Mouse (Mus musculus): Measurements from ENCODE around the gene Upf3a. TPM values are rescaled to one million over a fixed set of nuclear protein-coding genes. Genes with fewer than 3 reads are reported as not detected.

Upf3a gene
- polyA plus RNA-seq, 1 experiment from 2014 or later, result 33.7 TPM

- H3K4me2 ChIP-seq (ENCODE audit: low read length), result peak overlapping the region; percentile 59
- H3K4me1 ChIP-seq (ENCODE audit: control insufficient read depth, insufficient read depth, low read length), result peaks cover 13% of the 10 kb centered on the region
- H3K36me3 ChIP-seq (ENCODE audit: control insufficient read depth, insufficient read depth, low read length), result peaks cover 25% of the 10 kb centered on the region
- no peaks in the 10 kb centered on the region for H3K9me3 ChIP-seq (replicated peaks; ENCODE audit: control insufficient read depth, low read length)
- peak overlapping the region; percentile 93 for H3K9ac ChIP-seq (ENCODE audit: low read length)
- under 1% methylated on average over 38 of the region's 38 CpGs for WGBS
- ATAC-seq (peak; percentile 68), DNase-seq (ENCODE audit: low spot score) (peak; percentile 53)
- H3K27me3 ChIP-seq (replicated peaks; ENCODE audit: control insufficient read depth, insufficient read depth, low read length), result no peaks in the 10 kb centered on the region
- H3K27ac ChIP-seq (ENCODE audit: low read depth, low read length), result peak overlapping the region; percentile 60; the same call in 1 of the 2 replicates
- H3K4me3 ChIP-seq (ENCODE audit: low read depth, low read length), result peak overlapping the region; percentile 100
These were observed 27.3 kb upstream of the Upf3a start for GRCm38 (mm10) chr8:13757805-13758727.

GRCm38 (mm10) chr8:13769206-13769605, 16.2 kb upstream of the Upf3a start:
- H3K27ac ChIP-seq (ENCODE audit: low read depth, low read length), result no peak overlapping the region
- 86% methylated on average over 11 of the region's 11 CpGs for WGBS
- no peak overlapping the region for H3K9ac ChIP-seq (ENCODE audit: low read length)
- no peak overlapping the region for H3K4me2 ChIP-seq (ENCODE audit: low read length)
- H3K9me3 ChIP-seq (replicated peaks; ENCODE audit: control insufficient read depth, low read length), result no peaks in the 10 kb centered on the region
- DNase-seq (ENCODE audit: low spot score) (no peak), ATAC-seq (no peak)
- no peaks in the 10 kb centered on the region for H3K4me1 ChIP-seq (ENCODE audit: control insufficient read depth, insufficient read depth, low read length)
- H3K36me3 ChIP-seq (ENCODE audit: control insufficient read depth, insufficient read depth, low read length), result peaks cover 92% of the 10 kb centered on the region
- H3K4me3 ChIP-seq (ENCODE audit: low read depth, low read length), result no peak overlapping the region
- no peaks in the 10 kb centered on the region for H3K27me3 ChIP-seq (replicated peaks; ENCODE audit: control insufficient read depth, insufficient read depth, low read length)

- peaks cover 64% of the 10 kb centered on the region for H3K36me3 ChIP-seq (ENCODE audit: control insufficient read depth, insufficient read depth, low read length)
- ATAC-seq (no peak), DNase-seq (ENCODE audit: low spot score) (no peak)
- WGBS, result 83% methylated on average over 3 of the region's 3 CpGs
- no peaks in the 10 kb centered on the region for H3K9me3 ChIP-seq (replicated peaks; ENCODE audit: control insufficient read depth, low read length)
- H3K4me3 ChIP-seq (ENCODE audit: low read depth, low read length), result no peak overlapping the region
- H3K4me1 ChIP-seq (ENCODE audit: control insufficient read depth, insufficient read depth, low read length), result peaks cover 7% of the 10 kb centered on the region; the same call in 1 of the 2 replicates
- no peak overlapping the region for H3K4me2 ChIP-seq (ENCODE audit: low read length)
- H3K9ac ChIP-seq (ENCODE audit: low read length), result no peak overlapping the region
- H3K27ac ChIP-seq (ENCODE audit: low read depth, low read length), result no peak overlapping the region
- H3K27me3 ChIP-seq (replicated peaks; ENCODE audit: control insufficient read depth, insufficient read depth, low read length), result no peaks in the 10 kb centered on the region
These were observed 4.9 kb upstream of the Upf3a start for GRCm38 (mm10) chr8:13780536-13780935.

GRCm38 (mm10) chr8:13785764-13786299, 417 bp downstream of the Upf3a start:
- Histone ChIP-seq H3K27me3 (replicated peaks; ENCODE audit: control insufficient read depth, insufficient read depth, low read length) (no peaks in the 10 kb centered on the region), H3K4me3 (ENCODE audit: low read depth, low read length) (peak overlapping the region; percentile 64), H3K36me3 (ENCODE audit: control insufficient read depth, insufficient read depth, low read length) (peaks cover 37% of the 10 kb centered on the region), H3K4me2 (ENCODE audit: low read length) (peak overlapping the region; percentile 73), H3K27ac (ENCODE audit: low read depth, low read length) (peak overlapping the region; percentile 98), H3K9me3 (replicated peaks; ENCODE audit: control insufficient read depth, low read length) (no peaks in the 10 kb centered on the region), H3K4me1 (ENCODE audit: control insufficient read depth, insufficient read depth, low read length) (peaks cover 10% of the 10 kb centered on the region; the same call in 1 of the 2 replicates), H3K9ac (ENCODE audit: low read length) (peak overlapping the region; percentile 97)
- DNase-seq (ENCODE audit: low spot score) (peak; percentile 98), ATAC-seq (peak; percentile 96)
- under 1% methylated on average over 47 of the region's 47 CpGs for WGBS

GRCm38 (mm10) chr8:13789606-13790005, 4.2 kb downstream of the Upf3a start:
- DNase-seq (ENCODE audit: low spot score) (no peak), ATAC-seq (no peak)
- Histone ChIP-seq H3K9ac (ENCODE audit: low read length) (no peak overlapping the region), H3K9me3 (replicated peaks; ENCODE audit: control insufficient read depth, low read length) (no peaks in the 10 kb centered on the region), H3K27me3 (replicated peaks; ENCODE audit: control insufficient read depth, insufficient read depth, low read length) (no peaks in the 10 kb centered on the region), H3K36me3 (ENCODE audit: control insufficient read depth, insufficient read depth, low read length) (peaks cover 44% of the 10 kb centered on the region), H3K4me1 (ENCODE audit: control insufficient read depth, insufficient read depth, low read length) (peaks cover 7% of the 10 kb centered on the region; the same call in 1 of the 2 replicates), H3K4me3 (ENCODE audit: low read depth, low read length) (no peak overlapping the region), H3K27ac (ENCODE audit: low read depth, low read length) (no peak overlapping the region), H3K4me2 (ENCODE audit: low read length) (no peak overlapping the region)
- WGBS, result 96% methylated on average over 8 of the region's 8 CpGs

- Histone ChIP-seq H3K27me3 (replicated peaks; ENCODE audit: control insufficient read depth, insufficient read depth, low read length) (no peaks in the 10 kb centered on the region), H3K9me3 (replicated peaks; ENCODE audit: control insufficient read depth, low read length) (no peaks in the 10 kb centered on the region), H3K4me2 (ENCODE audit: low read length) (no peak overlapping the region), H3K9ac (ENCODE audit: low read length) (no peak overlapping the region), H3K4me3 (ENCODE audit: low read depth, low read length) (no peak overlapping the region), H3K4me1 (ENCODE audit: control insufficient read depth, insufficient read depth, low read length) (no peaks in the 10 kb centered on the region), H3K36me3 (ENCODE audit: control insufficient read depth, insufficient read depth, low read length) (peaks cover 74% of the 10 kb centered on the region), H3K27ac (ENCODE audit: low read depth, low read length) (no peak overlapping the region)
- WGBS, result 93% methylated on average over 8 of the region's 8 CpGs
- ATAC-seq, result no peak
- no peak for DNase-seq (ENCODE audit: low spot score)
These were observed 7.8 kb downstream of the Upf3a start for GRCm38 (mm10) chr8:13793097-13793745.

- H3K9me3 ChIP-seq (replicated peaks; ENCODE audit: control insufficient read depth, low read length), result no peaks in the 10 kb centered on the region
- no peaks in the 10 kb centered on the region for H3K27me3 ChIP-seq (replicated peaks; ENCODE audit: control insufficient read depth, insufficient read depth, low read length)
- H3K36me3 ChIP-seq (ENCODE audit: control insufficient read depth, insufficient read depth, low read length), result peaks cover 75% of the 10 kb centered on the region
- no peak overlapping the region for H3K27ac ChIP-seq (ENCODE audit: low read depth, low read length)
- WGBS, result 96% methylated on average over 11 of the region's 11 CpGs
- H3K4me2 ChIP-seq (ENCODE audit: low read length), result no peak overlapping the region
- no peak overlapping the region for H3K9ac ChIP-seq (ENCODE audit: low read length)
- DNase-seq (ENCODE audit: low spot score) (no peak), ATAC-seq (no peak)
- H3K4me1 ChIP-seq (ENCODE audit: control insufficient read depth, insufficient read depth, low read length), result no peaks in the 10 kb centered on the region
- H3K4me3 ChIP-seq (ENCODE audit: low read depth, low read length), result no peak overlapping the region
These were observed 8.3 kb downstream of the Upf3a start for GRCm38 (mm10) chr8:13793746-13794101.

GRCm38 (mm10) chr8:13797676-13798075, 12.3 kb downstream of the Upf3a start:
- WGBS, result 91% methylated on average over 5 of the region's 5 CpGs
- DNase-seq (ENCODE audit: low spot score) (no peak), ATAC-seq (no peak)
- Histone ChIP-seq H3K4me3 (ENCODE audit: low read depth, low read length) (no peak overlapping the region), H3K4me1 (ENCODE audit: control insufficient read depth, insufficient read depth, low read length) (no peaks in the 10 kb centered on the region), H3K36me3 (ENCODE audit: control insufficient read depth, insufficient read depth, low read length) (peaks cover 66% of the 10 kb centered on the region), H3K4me2 (ENCODE audit: low read length) (no peak overlapping the region), H3K27ac (ENCODE audit: low read depth, low read length) (no peak overlapping the region), H3K9me3 (replicated peaks; ENCODE audit: control insufficient read depth, low read length) (no peaks in the 10 kb centered on the region), H3K27me3 (replicated peaks; ENCODE audit: control insufficient read depth, insufficient read depth, low read length) (no peaks in the 10 kb centered on the region), H3K9ac (ENCODE audit: low read length) (no peak overlapping the region)
